Mouse (Mus musculus) adrenal gland, postnatal 36 days (tissue): ENCODE measurements around the gene Gm13695. TPM values are rescaled to one million over a fixed set of nuclear protein-coding genes. Genes with fewer than 3 reads are reported as not detected.
"Not testable (repeated sequence)": the region's sequence is repeated elsewhere in the genome, so short reads cannot be mapped to it uniquely, and the experiment has no call there.

Experiments
- DNase-seq, 2 experiments: peaks; one replicate each; pipeline ENCODE4 v3.0.0; 2021; ENCODE audit warnings: mixed read lengths in 1 of 2
- long read RNA-seq, 2 experiments: library from polyadenylated mRNA; stranded (forward); transcript quantifications; one replicate each; pipeline ENCODE4 v2.0.0; 2021; ENCODE audit warnings: borderline sequencing depth in 2 of 2
- total RNA-seq, 2 experiments: library from RNA; stranded (reverse); gene quantifications; 2 replicates each; pipeline ENCODE4 v1.2.3; 2021

Gene Gm13695
- total RNA-seq = not detected
- long read RNA-seq, experiment 1, partial matches to known transcripts = 0 of 1 reads
- long read RNA-seq, experiment 1, other reads (novel, unspliced or antisense) = 0 of 1 reads
- long read RNA-seq, experiment 2 = 0 reads

DNA sequence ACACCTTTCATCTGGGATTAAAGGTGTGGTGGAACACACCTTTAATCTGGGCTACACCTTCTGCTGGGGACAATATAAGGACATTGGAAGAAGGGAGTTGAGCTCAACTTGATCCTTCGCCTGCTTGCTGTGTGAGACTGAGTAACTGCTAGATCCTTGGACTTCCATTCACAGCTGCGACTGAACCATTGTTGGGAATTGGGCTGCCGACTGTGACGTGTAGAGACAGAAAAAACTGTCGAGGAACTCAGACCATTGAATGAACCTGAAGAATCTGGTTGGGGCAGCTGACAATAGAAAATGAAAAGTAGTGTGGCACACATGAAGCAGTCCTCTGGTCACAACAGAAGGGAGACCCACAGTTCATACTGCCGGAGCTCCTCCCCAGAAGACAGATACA, at the start of gene Gm13695:
Gene Gm13695 (plus strand): TSS at position 301 of the 400 bp plus-strand sequence.
- DNase-seq = not testable (repeated sequence)

DNA sequence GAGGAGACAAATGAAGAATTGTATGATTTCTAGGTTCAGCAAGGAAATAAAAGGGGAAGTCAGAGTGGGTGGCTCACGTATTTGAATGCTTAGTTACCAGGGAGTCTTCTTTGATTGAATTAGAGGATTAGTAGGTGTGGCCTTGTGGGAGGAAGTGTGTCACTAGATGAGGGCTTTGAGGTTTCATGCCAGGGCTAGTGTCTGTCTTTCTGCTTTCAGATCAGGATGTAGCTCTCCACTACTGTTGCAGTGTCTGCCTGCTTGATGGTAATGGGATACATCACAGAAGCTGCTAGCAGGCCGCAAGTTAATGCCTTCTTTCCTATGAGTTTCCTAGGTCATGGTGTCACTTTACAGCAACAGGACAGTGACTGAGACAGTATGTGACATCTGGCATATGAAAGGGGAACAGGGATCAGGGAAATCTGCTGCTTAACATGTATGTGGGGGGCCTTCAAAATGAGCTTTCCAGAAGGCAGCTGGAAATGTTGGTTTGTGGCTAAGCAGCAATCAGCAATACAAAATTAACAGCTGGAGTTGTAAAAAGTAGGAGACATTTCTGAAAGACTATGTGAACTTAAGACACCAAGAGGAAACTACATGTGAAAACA, 37.5 kb upstream of the Gm13695 start:
- no peak for DNase-seq

DNA sequence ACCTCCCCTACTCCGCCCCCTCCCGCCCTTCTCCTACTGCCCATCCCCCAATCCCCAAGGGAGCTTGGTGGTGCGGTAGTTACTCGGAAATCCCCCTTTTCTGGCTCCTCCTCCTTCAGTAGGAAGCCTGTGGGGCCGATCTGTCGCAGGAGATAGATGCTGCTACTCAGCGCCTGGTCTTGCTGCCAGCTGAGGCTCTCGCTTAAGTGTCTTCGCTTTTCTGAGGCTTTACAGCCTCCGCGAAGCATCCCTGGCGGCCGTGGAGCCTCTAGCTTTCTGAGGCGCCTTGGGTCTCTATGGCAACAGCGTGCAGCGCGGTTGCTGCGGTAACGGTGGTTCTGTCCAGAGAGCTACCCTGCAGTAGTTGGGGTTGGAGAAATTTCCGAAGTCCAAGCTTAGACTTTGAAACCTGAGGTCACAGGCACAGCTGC, 26.2 kb upstream of the Gm13695 start, which contains the start of gene Zswim2:
Gene Zswim2 (minus strand): TSS at position 298 of the 431 bp plus-strand sequence.
- DNase-seq = peak; percentile 9 to 28

DNA sequence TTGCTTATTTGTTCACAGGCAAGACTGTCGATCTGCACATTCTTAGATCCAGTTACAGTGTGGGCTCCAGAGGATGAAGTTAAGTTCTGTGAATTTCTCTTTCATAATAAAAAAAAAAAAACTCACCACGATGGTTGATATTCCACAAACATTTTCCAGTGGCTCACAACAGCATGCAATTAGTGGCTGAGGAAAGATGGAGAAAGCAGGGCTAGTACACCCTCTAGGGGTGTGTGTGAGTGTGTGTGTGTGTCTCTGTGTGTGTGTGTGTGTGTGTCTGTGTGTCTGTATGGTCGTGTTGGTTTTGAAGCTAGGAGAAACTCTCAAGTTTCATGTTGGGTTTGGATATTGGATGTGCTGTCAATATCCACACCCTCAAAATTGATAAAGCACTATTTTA, 25.7 kb upstream of the Gm13695 start:
- DNase-seq = no peak

DNA sequence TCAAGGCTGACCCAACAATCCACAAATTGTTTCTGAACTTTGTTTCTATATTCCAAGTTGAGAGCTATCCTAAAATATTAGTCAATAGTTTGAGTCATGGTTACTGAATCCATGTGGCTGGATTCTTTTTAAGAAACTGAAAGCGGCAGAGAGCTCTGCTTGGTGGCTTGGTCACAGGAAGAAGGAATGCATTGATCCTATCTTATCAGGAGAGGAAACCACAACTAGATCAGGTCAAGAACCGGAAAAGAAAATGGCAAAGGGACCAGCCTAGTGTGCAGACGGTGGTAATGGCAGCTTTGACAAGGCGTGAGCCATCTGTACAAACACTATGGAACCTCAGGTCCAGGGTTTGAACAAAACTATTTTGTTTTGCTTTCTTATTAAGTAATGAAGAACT, 25.3 kb upstream of the Gm13695 start:
- DNase-seq = no peak

DNA sequence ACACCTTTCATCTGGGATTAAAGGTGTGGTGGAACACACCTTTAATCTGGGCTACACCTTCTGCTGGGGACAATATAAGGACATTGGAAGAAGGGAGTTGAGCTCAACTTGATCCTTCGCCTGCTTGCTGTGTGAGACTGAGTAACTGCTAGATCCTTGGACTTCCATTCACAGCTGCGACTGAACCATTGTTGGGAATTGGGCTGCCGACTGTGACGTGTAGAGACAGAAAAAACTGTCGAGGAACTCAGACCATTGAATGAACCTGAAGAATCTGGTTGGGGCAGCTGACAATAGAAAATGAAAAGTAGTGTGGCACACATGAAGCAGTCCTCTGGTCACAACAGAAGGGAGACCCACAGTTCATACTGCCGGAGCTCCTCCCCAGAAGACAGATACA, 11.7 kb upstream of the Gm13695 start, which contains the start of gene Gm13698:
Gene Gm13698 (plus strand): TSS at position 301 of the 400 bp plus-strand sequence.
- not testable (repeated sequence) for DNase-seq

DNA sequence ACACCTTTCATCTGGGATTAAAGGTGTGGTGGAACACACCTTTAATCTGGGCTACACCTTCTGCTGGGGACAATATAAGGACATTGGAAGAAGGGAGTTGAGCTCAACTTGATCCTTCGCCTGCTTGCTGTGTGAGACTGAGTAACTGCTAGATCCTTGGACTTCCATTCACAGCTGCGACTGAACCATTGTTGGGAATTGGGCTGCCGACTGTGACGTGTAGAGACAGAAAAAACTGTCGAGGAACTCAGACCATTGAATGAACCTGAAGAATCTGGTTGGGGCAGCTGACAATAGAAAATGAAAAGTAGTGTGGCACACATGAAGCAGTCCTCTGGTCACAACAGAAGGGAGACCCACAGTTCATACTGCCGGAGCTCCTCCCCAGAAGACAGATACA, 5.9 kb upstream of the Gm13695 start, which contains the start of gene Gm13693:
Gene Gm13693 (plus strand): TSS at position 301 of the 400 bp plus-strand sequence.
- DNase-seq = not testable (repeated sequence)

DNA sequence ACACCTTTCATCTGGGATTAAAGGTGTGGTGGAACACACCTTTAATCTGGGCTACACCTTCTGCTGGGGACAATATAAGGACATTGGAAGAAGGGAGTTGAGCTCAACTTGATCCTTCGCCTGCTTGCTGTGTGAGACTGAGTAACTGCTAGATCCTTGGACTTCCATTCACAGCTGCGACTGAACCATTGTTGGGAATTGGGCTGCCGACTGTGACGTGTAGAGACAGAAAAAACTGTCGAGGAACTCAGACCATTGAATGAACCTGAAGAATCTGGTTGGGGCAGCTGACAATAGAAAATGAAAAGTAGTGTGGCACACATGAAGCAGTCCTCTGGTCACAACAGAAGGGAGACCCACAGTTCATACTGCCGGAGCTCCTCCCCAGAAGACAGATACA, 5.7 kb downstream of the Gm13695 start, which contains the start of gene Gm13696:
Gene Gm13696 (plus strand): TSS at position 301 of the 400 bp plus-strand sequence.
- DNase-seq = not testable (repeated sequence)

DNA sequence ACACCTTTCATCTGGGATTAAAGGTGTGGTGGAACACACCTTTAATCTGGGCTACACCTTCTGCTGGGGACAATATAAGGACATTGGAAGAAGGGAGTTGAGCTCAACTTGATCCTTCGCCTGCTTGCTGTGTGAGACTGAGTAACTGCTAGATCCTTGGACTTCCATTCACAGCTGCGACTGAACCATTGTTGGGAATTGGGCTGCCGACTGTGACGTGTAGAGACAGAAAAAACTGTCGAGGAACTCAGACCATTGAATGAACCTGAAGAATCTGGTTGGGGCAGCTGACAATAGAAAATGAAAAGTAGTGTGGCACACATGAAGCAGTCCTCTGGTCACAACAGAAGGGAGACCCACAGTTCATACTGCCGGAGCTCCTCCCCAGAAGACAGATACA, 11.5 kb downstream of the Gm13695 start, which contains the start of gene Gm13694:
Gene Gm13694 (plus strand): TSS at position 301 of the 400 bp plus-strand sequence.
- DNase-seq = not testable (repeated sequence)

DNA sequence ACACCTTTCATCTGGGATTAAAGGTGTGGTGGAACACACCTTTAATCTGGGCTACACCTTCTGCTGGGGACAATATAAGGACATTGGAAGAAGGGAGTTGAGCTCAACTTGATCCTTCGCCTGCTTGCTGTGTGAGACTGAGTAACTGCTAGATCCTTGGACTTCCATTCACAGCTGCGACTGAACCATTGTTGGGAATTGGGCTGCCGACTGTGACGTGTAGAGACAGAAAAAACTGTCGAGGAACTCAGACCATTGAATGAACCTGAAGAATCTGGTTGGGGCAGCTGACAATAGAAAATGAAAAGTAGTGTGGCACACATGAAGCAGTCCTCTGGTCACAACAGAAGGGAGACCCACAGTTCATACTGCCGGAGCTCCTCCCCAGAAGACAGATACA, 17.3 kb downstream of the Gm13695 start, which contains the start of gene Gm13697:
Gene Gm13697 (plus strand): TSS at position 301 of the 400 bp plus-strand sequence.
- not testable (repeated sequence) for DNase-seq

DNA sequence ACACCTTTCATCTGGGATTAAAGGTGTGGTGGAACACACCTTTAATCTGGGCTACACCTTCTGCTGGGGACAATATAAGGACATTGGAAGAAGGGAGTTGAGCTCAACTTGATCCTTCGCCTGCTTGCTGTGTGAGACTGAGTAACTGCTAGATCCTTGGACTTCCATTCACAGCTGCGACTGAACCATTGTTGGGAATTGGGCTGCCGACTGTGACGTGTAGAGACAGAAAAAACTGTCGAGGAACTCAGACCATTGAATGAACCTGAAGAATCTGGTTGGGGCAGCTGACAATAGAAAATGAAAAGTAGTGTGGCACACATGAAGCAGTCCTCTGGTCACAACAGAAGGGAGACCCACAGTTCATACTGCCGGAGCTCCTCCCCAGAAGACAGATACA, 23.1 kb downstream of the Gm13695 start, which contains the start of gene Gm13691:
Gene Gm13691 (plus strand): TSS at position 301 of the 400 bp plus-strand sequence.
- DNase-seq = not testable (repeated sequence)

DNA sequence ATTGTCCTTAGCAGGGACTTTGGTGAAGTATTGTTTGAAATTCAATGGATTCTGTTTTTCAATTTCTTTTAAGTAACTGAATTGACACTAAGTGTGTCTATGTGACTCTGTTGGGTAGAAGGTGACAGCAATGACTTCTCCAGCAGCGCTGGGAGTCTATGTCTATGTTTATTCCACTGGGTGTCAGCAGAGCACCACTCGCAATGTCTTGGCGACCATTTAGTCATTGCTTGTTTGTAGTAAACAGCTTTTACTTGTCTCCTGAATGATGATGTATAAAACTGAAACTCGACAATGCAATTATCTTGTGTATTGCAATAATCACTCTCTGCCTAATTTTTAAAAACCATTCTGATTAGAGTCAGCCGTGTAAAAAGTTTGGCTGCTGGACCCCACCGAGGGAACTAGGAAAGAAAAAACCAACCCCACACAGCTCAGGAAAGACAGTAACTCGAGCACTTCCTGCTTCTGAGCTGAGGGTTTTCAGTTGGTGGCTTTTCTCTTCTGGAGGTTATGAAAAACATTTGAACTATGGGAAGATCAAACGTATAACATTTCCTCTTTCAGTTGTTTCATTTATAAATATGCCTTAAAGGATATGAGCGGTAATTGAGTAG, 26.6 kb downstream of the Gm13695 start:
- peak in 1 of 2 experiments; percentile 5 for DNase-seq

DNA sequence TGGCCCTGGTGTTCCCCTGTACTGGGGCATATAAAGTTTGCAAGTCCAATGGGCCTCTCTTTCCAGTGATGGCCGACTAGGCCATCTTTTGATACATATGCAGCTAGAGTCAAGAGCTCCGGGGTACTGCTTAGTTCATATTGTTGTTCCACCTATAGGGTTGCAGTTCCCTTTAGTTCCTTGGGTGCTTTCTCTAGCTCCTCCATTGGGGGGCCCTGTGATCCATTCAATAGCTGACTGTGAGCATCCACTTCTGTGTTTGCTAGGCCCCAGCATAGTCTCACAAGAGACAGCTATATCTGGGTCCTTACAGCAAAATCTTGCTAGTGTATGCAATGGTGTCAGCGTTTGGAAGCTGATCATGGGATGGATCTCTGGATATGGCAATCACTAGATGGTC, 27.4 kb downstream of the Gm13695 start:
- not testable (repeated sequence) for DNase-seq

DNA sequence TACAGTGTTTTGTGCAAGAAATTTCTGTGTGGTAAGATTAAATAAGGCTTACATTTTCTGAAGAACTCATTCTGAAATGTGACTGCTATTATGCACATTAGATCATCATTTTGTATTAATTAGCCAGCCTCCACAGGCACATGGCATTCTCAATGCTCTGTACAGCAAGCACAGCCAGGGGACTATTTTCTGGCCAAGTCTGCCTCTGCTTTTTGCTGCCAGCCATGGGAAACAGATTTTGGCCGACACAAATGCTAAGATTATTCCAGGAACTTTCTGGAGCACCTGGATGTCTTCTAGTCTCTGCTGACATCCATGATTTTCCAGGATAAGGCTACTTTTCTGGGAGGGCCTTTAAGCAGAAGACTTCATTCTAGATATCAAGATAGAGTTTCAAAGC, 41.8 kb downstream of the Gm13695 start:
- DNase-seq = no peak

DNA sequence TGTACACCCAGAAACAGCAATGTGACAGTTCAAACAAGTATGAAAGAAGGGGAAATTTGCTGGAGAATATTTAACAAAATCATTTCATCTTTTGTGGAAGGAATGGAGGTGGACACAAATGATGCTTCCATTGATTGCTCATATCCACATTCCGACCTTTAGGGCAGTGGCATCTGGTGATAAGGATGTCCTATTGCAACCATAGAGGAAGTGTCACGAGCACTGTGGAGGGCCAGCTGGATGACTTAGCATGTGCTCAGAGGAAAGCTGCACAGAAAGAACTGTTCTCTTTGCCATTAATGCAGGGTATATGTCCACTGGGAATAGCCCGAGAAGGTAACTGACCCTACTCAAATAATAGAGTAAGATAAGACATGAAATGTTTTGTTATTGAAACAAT, 42.7 kb downstream of the Gm13695 start:
- DNase-seq = peak; percentile 0 to 4

DNA sequence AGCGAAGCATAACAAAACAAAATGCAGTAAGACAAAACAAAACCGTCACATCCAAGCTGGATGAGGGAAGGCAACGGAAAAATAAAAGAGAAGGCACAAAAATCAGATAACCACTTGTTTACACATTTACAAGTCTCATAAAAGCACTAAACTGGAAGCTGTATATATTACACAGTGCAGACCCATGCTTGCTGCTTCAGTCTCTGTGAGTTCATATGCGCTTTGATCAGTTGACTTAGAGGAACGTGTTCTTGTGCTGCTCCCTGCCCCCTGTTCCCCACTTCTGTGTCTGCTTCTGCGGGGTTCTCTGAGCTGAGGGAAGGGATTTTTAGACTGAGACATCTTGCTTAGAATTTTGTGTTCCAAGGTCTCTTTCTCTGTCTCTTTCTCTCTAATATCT, 47.5 kb downstream of the Gm13695 start:
- DNase-seq = no peak

DNA sequence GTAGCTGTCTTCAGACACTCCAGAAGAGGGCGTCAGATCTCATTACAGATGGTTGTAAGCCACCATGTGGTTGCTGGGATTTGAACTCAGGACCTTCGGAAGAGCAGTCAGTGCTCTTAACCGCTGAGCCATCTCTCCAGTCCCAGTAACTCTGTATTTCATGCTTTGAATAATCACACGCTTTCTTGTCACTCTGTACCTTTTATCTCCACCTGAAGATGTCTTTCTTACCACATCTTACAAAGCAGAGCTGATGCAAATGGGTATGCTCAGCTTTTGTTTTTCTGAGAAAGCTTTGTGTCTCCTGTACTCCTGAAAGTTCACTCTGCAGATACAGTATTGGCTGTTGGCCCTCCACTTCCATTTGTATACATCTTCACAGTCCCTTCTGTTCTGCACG, 49.2 kb downstream of the Gm13695 start:
- DNase-seq = not testable (repeated sequence)

DNA sequence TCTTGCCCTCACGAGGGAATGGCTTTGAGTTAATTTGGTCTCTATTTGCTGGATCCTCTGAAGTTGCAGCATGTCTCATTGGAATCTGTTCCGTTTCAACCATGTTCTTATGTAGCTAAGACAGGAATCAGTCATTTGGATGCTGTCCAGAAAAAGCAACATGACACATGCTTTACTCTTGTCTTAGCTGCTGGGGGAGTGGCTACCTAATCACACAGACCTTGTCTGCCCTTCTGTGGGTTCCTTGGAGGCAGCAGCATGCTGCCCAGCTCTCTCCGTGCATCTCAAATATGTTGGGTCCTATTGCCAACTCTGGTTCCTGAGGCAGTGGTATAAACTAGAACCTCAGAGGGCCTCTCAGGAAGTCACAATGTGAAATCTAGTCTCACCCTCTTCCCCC, 51.2 kb downstream of the Gm13695 start:
- DNase-seq = no peak
